Mouse (Mus musculus) hindbrain, embryonic 13.5 days (tissue): Measurements from ENCODE around the gene Gpr26. TPM values are rescaled to one million over a fixed set of nuclear protein-coding genes. Genes with fewer than 3 reads are reported as not detected.

Experiments
- ATAC-seq: fragments of 200-750 bp; cut with Nextera tagmentation; 2 replicates; pipeline ENCODE4 v1.8.0; 2017; ENCODE audit warnings: moderate TSS enrichment; ENCODE audit not compliant: low FRiP score
- H3K27ac ChIP-seq: fragments of 300-500 bp; sonication (generic); 2 replicates; pipeline ENCODE4 v1.5.1; 2015; ENCODE audit warnings: inconsistent platforms, mild to moderate bottlenecking, moderate library complexity
- H3K27me3 ChIP-seq: fragments of 300-500 bp; sonication (generic); 2 replicates; pipeline ENCODE4 v1.6.1; 2015; ENCODE audit warnings: mild to moderate bottlenecking, inconsistent platforms
- H3K36me3 ChIP-seq: fragments of 300-500 bp; sonication (generic); 2 replicates; pipeline ENCODE4 v1.6.1; 2015; ENCODE audit warnings: mild to moderate bottlenecking, inconsistent platforms
- H3K4me1 ChIP-seq: fragments of 300-500 bp; sonication (generic); replicated peaks from 2 replicates; pipeline ENCODE4 v1.6.1; 2015; ENCODE audit warnings: inconsistent platforms
- H3K4me2 ChIP-seq: fragments of 300-500 bp; sonication (generic); 2 replicates; pipeline ENCODE4 v1.6.1; 2015; ENCODE audit warnings: inconsistent platforms, mild to moderate bottlenecking, moderate library complexity
- H3K4me3 ChIP-seq: fragments of 300-500 bp; sonication (generic); 2 replicates; pipeline ENCODE4 v1.5.1; 2015; ENCODE audit warnings: mild to moderate bottlenecking, inconsistent platforms
- H3K9ac ChIP-seq: fragments of 300-500 bp; sonication (generic); 2 replicates; pipeline ENCODE4 v1.6.1; 2015; ENCODE audit warnings: mild to moderate bottlenecking, inconsistent platforms
- H3K9me3 ChIP-seq: fragments of 300-500 bp; sonication (generic); 2 replicates; pipeline ENCODE4 v1.6.1; 2016; ENCODE audit warnings: inconsistent platforms
- WGBS: fragments of 180-500 bp; shearing (Covaris S2); methylation state at CpG from one replicate; pipeline ENCODE4 v1.1.7; 2015; 5-methylcytosine and 5-hydroxymethylcytosine counted together
- polyA plus RNA-seq: library from polyadenylated mRNA; unstranded; fragments of >200 nt; fragmentation: Nextera tagmentation; extraction: Ambion mirVana; gene quantifications from 2 replicates; pipeline ENCODE4 v1.2.1, GENCODE M21; 2015

Gpr26 gene
- polyA plus RNA-seq, 1 experiment from 2014 or later: 1.8 TPM

DNA sequence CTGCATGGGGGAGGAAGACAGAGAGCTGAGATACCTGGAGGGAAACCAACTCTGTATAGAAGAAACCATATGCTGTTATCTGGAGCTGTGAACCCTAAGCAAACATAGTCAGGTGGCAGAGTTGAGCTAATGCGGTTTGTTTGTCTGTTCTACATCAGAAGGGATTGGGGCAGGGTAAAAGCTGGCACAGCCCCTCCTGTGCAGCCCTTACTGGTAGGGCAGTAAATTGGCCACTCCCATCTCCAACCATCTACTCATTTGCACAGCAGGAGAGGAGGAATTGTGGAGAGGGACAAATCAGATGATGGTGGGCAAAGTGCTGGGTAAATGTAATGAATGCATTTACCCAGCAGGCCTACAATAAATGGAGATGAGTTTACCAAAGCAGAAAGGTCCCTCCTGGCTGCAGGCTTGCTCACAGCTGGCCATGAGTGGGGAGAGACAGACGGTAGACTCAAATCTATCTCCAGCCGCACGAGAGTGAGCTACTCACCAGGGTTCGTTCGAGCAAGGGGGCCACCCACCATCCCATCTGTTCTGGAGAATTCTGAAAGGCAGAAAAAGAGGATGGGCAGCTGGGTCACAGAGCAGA lies 65.8 kb downstream of the Gpr26 start:
- 46% methylated on average over 6 of the region's 6 CpGs for WGBS
- H3K4me3 ChIP-seq: no peak overlapping the region
- no peak overlapping the region for H3K27ac ChIP-seq
- H3K9me3 ChIP-seq: no peaks in the 10 kb centered on the region
- no peaks in the 10 kb centered on the region for H3K36me3 ChIP-seq
- peaks cover 10% of the 10 kb centered on the region for H3K4me1 ChIP-seq
- no peaks in the 10 kb centered on the region for H3K27me3 ChIP-seq
- H3K4me2 ChIP-seq: no peak overlapping the region
- no peak overlapping the region for H3K9ac ChIP-seq
- ATAC-seq: no peak

Other genes starting within 250 kb of the Gpr26 start
- 1.6 and 1.9 TPM in 2 replicates for gene Cpxm2, start 188.3 kb downstream of the Gpr26 start, polyA plus RNA-seq